Mouse (Mus musculus) CH12.LX (cell line): Measurements from ENCODE around the gene Mindy4b-ps.

ENCODE experiments used
- CTCF ChIP-seq, 2 experiments: IDR thresholded peaks in 1 of 2; conservative IDR thresholded peaks in 1 of 2; 2 replicates each; pipeline ENCODE4 v1.5.1; 2011 to 2012; ENCODE audit warnings: low read depth in 2 of 2, low read length in 2 of 2, improper control_type of control experiment in 1 of 2, inconsistent platforms in 1 of 2, mild to moderate bottlenecking in 1 of 2, moderate library complexity in 1 of 2
- GABPA ChIP-seq: IDR thresholded peaks from 2 replicates; pipeline ENCODE4 v1.6.1; 2012; ENCODE audit warnings: low read depth, low read length, improper control_type of control experiment, inconsistent platforms; ENCODE audit not compliant: insufficient replicate concordance
- MAFK ChIP-seq: IDR thresholded peaks from 2 replicates; pipeline ENCODE4 v1.6.1; 2011; ENCODE audit warnings: low read length, improper control_type of control experiment; ENCODE audit not compliant: insufficient replicate concordance
- NRF1 ChIP-seq: IDR thresholded peaks from 2 replicates; pipeline ENCODE4 v1.6.1; 2014; ENCODE audit warnings: low read depth, mild to moderate bottlenecking, inconsistent platforms, low read length, improper control_type of control experiment, moderate library complexity
- POLR2A ChIP-seq: IDR thresholded peaks from 2 replicates; pipeline ENCODE4 v1.6.1; 2011; ENCODE audit warnings: low read depth, mild to moderate bottlenecking, improper control_type of control experiment, low read length
- USF1 ChIP-seq: IDR thresholded peaks from 2 replicates; pipeline ENCODE4 v1.6.1; 2014; ENCODE audit warnings: low read depth, mild to moderate bottlenecking, inconsistent platforms, low read length, improper control_type of control experiment

GRCm38 (mm10) chr3:58826266-58826665, 4.2 kb upstream of the Mindy4b-ps start:
- TF ChIP-seq CTCF (conservative IDR thresholded peaks at IDR 0.05 in 1 of 2, IDR thresholded peaks at IDR 0.05 in 1 of 2; ENCODE audit: low read depth in 2 of 2, low read length in 2 of 2) (no peak), POLR2A (no peak), MAFK (no peak), NRF1 (no peak), GABPA (no peak), USF1 (no peak)
